Mouse (Mus musculus) lung, adult 2 months (tissue): ENCODE results near the gene Got1. TPM values are rescaled to one million over a fixed set of nuclear protein-coding genes. Genes with fewer than 3 reads are reported as not detected.

Experiments
- DNase-seq: peaks from one replicate; pipeline ENCODE4 v3.0.0; 2022
- H3K4me1 ChIP-seq: fragments of 200-500 bp; 2 replicates; pipeline ENCODE4 v1.6.1; 2011; ENCODE audit warnings: low read length; ENCODE audit not compliant: control insufficient read depth, insufficient read depth
- H3K4me3 ChIP-seq: fragments of 200-500 bp; replicated peaks from 2 replicates; pipeline ENCODE3; 2011; ENCODE audit warnings: low read depth, mild to moderate bottlenecking, control low read depth, low read length; ENCODE audit errors: extremely low read depth
- CTCF ChIP-seq: fragments of 200-500 bp; IDR thresholded peaks from 2 replicates; pipeline ENCODE4 v1.5.1; 2011; ENCODE audit warnings: mild to moderate bottlenecking, low read length, control low read depth; ENCODE audit not compliant: insufficient read depth
- POLR2A ChIP-seq: fragments of 200-500 bp; IDR thresholded peaks from 2 replicates; pipeline ENCODE4 v1.6.1; 2011; ENCODE audit warnings: low read depth, mild to moderate bottlenecking, control low read depth, low read length, borderline replicate concordance; ENCODE audit errors: extremely low read depth
- WGBS: fragments of 180-500 bp; shearing (Covaris S2); methylation state at CpG from one replicate; pipeline ENCODE4 v1.1.7; 2018; 5-methylcytosine and 5-hydroxymethylcytosine counted together
- polyA plus RNA-seq: library from polyadenylated mRNA; depleted of rRNA; stranded (reverse); fragments of >200 nt; gene quantifications from 2 replicates; pipeline ENCODE4 v1.2.3, GENCODE M21; 2012

Gene Got1
- polyA plus RNA-seq, 1 experiment = 21.7 TPM

- WGBS = 82% methylated on average over 9 of the region's 9 CpGs
- DNase-seq = no peak
- H3K4me1 ChIP-seq = peaks cover 6% of the 10 kb centered on the region; the same call in 1 of the 2 replicates
- no peak for TF ChIP-seq POLR2A
- no peak for TF ChIP-seq CTCF
- no peak overlapping the region for H3K4me3 ChIP-seq
These were observed 2.4 kb downstream of the Got1 start for GRCm38 (mm10) chr19:43521996-43522395.

- peaks cover 6% of the 10 kb centered on the region; the same call in 1 of the 2 replicates for H3K4me1 ChIP-seq
- no peak overlapping the region for H3K4me3 ChIP-seq
- WGBS = 68% methylated on average over 8 of the region's 8 CpGs
- TF ChIP-seq POLR2A (no peak), CTCF (no peak)
- no peak for DNase-seq
These were observed 3.0 kb downstream of the Got1 start for GRCm38 (mm10) chr19:43521362-43521761.

DNA sequence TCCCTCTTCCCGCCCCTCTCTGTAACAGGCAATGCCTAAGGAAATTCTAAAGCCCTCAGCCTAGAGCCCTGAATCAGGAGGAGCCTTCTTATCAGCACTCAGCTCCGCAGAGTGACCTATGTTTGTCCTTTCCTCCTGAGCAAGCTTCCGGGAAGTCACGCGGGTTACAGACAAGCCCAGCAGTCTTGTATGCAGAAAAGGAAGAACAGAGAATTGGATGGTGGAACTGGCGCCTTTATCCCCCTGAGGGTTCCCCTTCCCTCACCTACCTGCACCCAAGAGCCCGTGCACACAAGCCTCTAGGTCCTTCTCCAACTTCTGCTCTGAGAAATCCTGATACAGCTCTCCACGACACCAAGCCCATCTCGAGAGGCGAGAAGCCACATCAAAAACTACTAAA is 4.0 kb downstream of the Got1 start:
- WGBS = 21% methylated on average over 9 of the region's 10 CpGs
- H3K4me1 ChIP-seq = peaks cover 6% of the 10 kb centered on the region; the same call in 1 of the 2 replicates
- no peak overlapping the region for H3K4me3 ChIP-seq
- no peak for TF ChIP-seq POLR2A
- no peak for TF ChIP-seq CTCF
- DNase-seq = no peak

DNA sequence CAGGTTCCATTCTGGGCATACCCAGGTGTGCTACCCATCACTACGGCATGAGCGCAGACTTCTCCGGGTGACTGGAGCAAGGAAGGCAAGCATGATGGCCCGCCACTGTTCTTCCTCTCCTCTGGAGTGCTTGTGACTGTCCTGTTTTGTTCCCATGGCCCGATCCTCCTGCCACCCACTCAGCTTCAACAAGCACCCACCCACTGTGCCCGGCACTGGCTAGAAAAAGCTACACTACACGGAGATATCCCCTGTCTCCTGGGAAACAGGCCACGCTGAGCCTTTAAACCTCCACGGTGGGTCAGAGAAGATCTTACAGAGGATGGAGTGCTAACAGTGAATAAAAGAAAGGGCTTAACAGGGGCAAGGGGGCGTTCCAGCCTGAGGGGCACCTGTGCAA is 5.2 kb downstream of the Got1 start:
- DNase-seq = no peak
- Histone ChIP-seq H3K4me1 (peaks cover 6% of the 10 kb centered on the region; the same call in 1 of the 2 replicates), H3K4me3 (no peak overlapping the region)
- TF ChIP-seq POLR2A (no peak), CTCF (no peak)
- 90% methylated on average over 10 of the region's 10 CpGs for WGBS

DNA sequence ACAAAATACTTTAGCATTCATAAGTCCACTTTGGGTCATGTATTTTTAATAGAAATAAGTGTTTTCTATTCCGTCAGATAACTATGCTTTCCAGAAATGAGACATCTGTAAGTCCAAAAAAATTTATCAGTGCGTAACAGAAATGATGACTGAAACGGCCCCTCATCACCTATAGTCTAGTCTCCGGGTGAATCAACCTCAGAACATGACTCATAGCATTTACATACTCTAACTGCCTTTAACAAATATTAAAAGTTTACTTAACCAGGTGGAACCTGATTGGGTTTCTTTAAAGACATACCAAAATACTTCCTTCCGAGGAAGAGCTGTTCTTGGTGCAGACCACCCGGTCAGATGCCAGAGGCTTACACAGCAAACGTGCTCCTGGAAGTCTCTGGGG is 6.1 kb downstream of the Got1 start:
- DNase-seq = no peak
- TF ChIP-seq CTCF (no peak), POLR2A (no peak)
- peaks cover 2% of the 10 kb centered on the region; the same call in 1 of the 2 replicates for H3K4me1 ChIP-seq
- H3K4me3 ChIP-seq = no peak overlapping the region
- WGBS = 78% methylated on average over 7 of the region's 7 CpGs

DNA sequence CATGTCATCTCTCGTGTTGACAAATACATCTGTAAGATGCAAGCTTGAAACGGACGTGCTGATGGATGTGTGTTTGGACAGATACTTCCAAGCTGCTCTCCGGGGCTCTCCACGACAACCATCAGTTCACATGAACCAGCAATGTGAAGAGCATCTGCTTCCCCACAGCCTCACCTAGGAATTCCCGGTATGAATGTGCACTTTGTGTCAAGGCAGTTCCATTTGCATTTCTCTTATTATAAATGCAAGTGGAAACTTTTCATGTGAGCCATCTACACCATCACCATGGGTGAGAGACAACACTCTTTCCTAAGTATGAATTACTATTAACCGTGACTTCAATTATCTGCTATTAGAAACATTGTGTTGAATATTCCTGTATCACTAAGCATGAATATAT is 6.6 kb downstream of the Got1 start:
- H3K4me3 ChIP-seq = no peak overlapping the region
- DNase-seq = no peak
- H3K4me1 ChIP-seq = peaks cover 2% of the 10 kb centered on the region; the same call in 1 of the 2 replicates
- 69% methylated on average over 7 of the region's 7 CpGs for WGBS
- TF ChIP-seq CTCF (no peak), POLR2A (no peak)

GRCm38 (mm10) chr19:43517320-43517719 is 7.1 kb downstream of the Got1 start:
- H3K4me1 ChIP-seq = peaks cover 2% of the 10 kb centered on the region; the same call in 1 of the 2 replicates
- no peak overlapping the region for H3K4me3 ChIP-seq
- DNase-seq = no peak
- no peak for TF ChIP-seq CTCF
- no peak for TF ChIP-seq POLR2A
- WGBS = 89% methylated on average over 6 of the region's 6 CpGs

DNA sequence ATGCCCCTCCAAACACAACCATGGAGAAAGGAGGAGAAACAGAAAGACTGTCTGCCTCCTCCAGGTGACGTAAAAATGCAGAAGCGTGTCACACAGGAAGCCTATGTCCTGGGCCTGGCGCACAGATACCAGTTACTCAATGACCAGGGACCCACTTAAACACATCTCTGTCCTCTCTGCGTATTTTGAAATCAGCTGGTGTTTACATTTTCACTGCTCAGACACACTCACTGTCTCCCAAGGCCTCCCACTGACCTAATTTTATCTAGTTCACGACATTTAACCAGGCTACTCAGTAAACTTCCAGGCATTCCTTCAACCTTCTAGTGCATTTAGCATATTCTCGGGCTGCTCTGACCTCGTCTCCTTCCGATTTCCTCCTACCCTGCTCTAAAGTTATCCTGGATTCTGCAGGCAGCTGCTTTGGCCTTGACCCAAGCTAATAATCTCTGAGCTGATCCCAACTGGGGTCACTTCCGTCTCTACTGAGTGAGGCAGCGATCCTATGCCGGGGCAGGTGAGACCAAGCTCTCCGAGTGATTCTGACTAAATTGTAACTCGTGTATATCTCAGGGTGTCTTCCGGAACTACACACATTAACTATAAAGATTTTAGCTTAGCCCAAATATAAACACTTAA is 7.9 kb downstream of the Got1 start:
- TF ChIP-seq CTCF (no peak), POLR2A (no peak)
- 63% methylated on average over 14 of the region's 14 CpGs for WGBS
- Histone ChIP-seq H3K4me1 (peaks cover 2% of the 10 kb centered on the region; the same call in 1 of the 2 replicates), H3K4me3 (no peak overlapping the region)
- no peak for DNase-seq

DNA sequence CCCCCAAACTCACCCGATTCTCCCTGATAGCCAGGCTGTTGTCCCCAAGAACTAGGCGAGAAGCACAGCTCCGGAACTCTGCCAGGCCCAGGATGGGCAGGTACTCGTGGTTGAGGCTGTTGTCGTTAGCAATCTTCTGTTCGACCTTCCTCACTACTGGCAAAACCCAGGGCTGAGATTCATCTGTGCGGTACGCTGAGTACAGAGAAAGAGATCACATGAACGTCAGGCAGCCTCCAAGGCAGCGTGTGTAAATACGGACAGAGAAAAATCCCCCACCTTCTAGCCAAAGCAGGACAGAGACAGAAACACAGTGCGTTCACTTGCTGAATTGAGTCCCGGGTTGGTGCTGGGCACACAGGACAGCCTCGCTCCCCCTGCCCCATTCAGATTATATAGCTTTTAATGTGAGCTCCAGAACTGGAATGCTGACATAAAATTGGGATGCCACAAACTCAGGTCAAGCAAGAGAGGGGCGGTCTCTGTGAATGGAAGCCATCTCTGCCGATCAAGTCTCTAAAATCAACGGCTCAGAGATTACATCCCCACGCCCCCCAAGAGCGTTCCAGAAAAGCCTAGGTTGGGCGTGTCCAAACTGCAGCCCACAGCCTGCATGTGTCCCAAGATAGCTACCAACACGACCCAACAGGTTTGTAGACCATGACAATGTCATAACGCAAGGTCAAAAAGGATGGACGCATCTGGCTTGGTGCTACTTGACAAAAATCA is 8.6 kb downstream of the Got1 start:
- DNase-seq = no peak
- WGBS = 93% methylated on average over 23 of the region's 23 CpGs
- Histone ChIP-seq H3K4me1 (peaks cover 2% of the 10 kb centered on the region; the same call in 1 of the 2 replicates), H3K4me3 (no peak overlapping the region)
- TF ChIP-seq CTCF = no peak
- no peak for TF ChIP-seq POLR2A

DNA sequence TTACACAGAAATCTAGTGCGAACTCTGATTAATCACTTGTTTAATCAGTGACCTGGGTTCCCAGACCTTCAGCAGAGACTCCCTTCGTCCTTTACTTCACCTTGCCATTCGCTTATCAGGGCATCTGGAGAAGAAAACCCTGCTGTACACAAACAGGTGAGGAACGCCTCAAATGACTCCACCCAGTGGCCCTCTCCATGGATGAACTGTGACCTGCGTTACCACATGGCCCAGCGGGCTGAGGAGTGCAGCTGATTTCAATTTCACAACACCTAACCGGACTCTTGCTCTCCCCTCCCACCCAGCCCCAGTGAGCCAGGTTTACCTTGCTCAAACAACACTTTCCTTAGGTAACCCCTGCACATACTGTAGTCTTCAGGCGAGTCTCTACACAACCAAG is 10.5 kb downstream of the Got1 start:
- no peak for DNase-seq
- WGBS = 88% methylated on average over 8 of the region's 8 CpGs
- TF ChIP-seq POLR2A (no peak), CTCF (no peak)
- no peak overlapping the region for H3K4me3 ChIP-seq
- no peaks in the 10 kb centered on the region; the same call in 1 of the 2 replicates for H3K4me1 ChIP-seq
